In the genomic region with DNA sequence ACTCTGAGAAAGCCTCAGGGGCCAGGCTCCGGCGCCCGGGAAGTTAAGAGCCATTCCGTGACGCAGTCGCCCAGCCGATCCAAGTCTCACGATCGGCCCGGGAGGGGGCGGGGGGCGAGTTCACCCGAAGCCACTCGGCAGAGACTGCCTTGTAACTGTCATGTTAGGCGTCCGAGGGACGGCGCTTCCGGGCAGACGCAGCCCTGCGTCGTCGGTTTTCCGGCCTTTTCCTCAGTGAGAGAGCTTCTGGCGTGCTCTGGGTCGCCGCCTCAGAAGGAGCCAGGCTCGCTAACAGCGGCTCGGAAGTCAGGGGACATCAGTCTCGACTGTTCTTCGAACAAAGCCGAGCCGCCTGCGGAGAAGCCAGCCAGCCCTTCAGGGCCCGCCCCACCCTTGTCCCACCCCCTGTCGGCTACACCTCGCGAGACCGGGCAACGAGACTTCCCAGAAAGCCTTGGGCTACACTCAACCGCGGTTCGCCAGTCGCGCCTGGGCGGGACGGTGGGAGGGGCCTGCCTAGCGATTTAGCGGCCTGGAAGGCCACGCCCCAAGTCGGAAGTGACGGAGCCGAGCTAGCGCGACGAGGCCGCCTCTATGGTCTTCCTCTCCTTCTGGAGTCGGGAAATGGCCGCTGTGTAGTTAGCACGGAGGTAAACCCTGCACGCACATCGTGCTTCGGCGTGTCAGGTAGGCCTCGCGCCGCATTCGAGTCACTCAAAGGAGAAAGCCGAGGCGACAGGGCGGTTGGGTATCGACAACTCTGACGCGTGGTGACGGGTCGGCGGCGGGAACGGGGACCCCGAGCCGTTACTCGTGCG, we compare ENCODE assay signal across 8 mouse cellular contexts. TPM values are rescaled to one million over a fixed set of nuclear protein-coding genes. Genes with fewer than 3 reads are reported as not detected.
DNase-seq lines count a peak whose midpoint lies in the region; ATAC-seq and TF ChIP-seq lines count a peak whose summit lies in the region.

Bclaf1 (plus strand) TSS at position 552 of the 818 bp plus-strand sequence.

- ATAC-seq in embryonic facial prominence, embryonic 14.5 days (ENCODE audit: low read depth), result peak; percentile 98
- ATAC-seq in limb, embryonic 13.5 days (ENCODE audit: low FRiP score, low read depth), result peak; percentile 99
- ATAC-seq in midbrain, embryonic 16.5 days, result peak; percentile 98

- no peaks in the 10 kb centered on the region for H3K27me3 ChIP-seq in embryonic facial prominence, embryonic 14.5 days (replicated peaks; ENCODE audit: control insufficient read depth, insufficient read depth, low read length)
- H3K27me3 ChIP-seq in heart, adult 2 months (ENCODE audit: control insufficient read depth, insufficient read depth, low read length), result no peaks in the 10 kb centered on the region
- no peaks in the 10 kb centered on the region for H3K27me3 ChIP-seq in limb, embryonic 13.5 days
- H3K27me3 ChIP-seq in midbrain, embryonic 16.5 days (ENCODE audit: control insufficient read depth, insufficient read depth, low read depth, low read length), result no peaks in the 10 kb centered on the region

- no peaks in the 10 kb centered on the region for H3K9me3 ChIP-seq in embryonic facial prominence, embryonic 14.5 days (ENCODE audit: control insufficient read depth, low read length)
- no peaks in the 10 kb centered on the region for H3K9me3 ChIP-seq in limb, embryonic 13.5 days
- H3K9me3 ChIP-seq in midbrain, embryonic 16.5 days (replicated peaks; ENCODE audit: control insufficient read depth, low read length, poor library complexity, severe bottlenecking), result no peaks in the 10 kb centered on the region

- H3K9ac ChIP-seq in embryonic facial prominence, embryonic 14.5 days (ENCODE audit: low read depth, low read length), result peak within 1 kb of the TSS; percentile 99
- H3K9ac ChIP-seq in heart, adult 2 months (ENCODE audit: low read depth, low read length), result peak within 1 kb of the TSS; percentile 86
- peak within 1 kb of the TSS; percentile 96 for H3K9ac ChIP-seq in limb, embryonic 13.5 days
- H3K9ac ChIP-seq in midbrain, embryonic 16.5 days (ENCODE audit: low read depth, low read length), result peak within 1 kb of the TSS; percentile 83

- DNase-seq in 3T3-L1 (ENCODE audit: low read depth, low spot score), result peak; percentile 97
- peak; percentile 97 to 100 for DNase-seq in adrenal gland, postnatal 4 days (ENCODE audit: low spot score in 2 of 2)
- peak; percentile 100 for DNase-seq in embryonic facial prominence, embryonic 14.5 days (ENCODE audit: low spot score)
- peak; percentile 100 for DNase-seq in heart, adult 2 months
- DNase-seq in kidney, adult 8-10 months, result peak; percentile 99 to 100
- peak; percentile 99 to 100 for DNase-seq in spleen, postnatal 10 days (ENCODE audit: low spot score in 2 of 2)

- TF ChIP-seq POLR2A in heart, adult 2 months (IDR thresholded peaks at IDR 0.05; ENCODE audit: insufficient read depth, low read depth, low read length), result peak; percentile 97

- H3K4me2 ChIP-seq in embryonic facial prominence, embryonic 14.5 days (ENCODE audit: low read depth, low read length), result peak within 1 kb of the TSS; percentile 89
- peak within 1 kb of the TSS; percentile 71 for H3K4me2 ChIP-seq in limb, embryonic 13.5 days (replicated peaks)
- peak within 1 kb of the TSS; percentile 80 for H3K4me2 ChIP-seq in midbrain, embryonic 16.5 days (ENCODE audit: low read length)

- WGBS in embryonic facial prominence, embryonic 14.5 days, result under 1% methylated on average over 54 of the region's 84 CpGs
- under 1% methylated on average over 84 of the region's 84 CpGs for WGBS in heart, adult 2 months
- under 1% methylated on average over 84 of the region's 84 CpGs for WGBS in limb, embryonic 13.5 days
- under 1% methylated on average over 84 of the region's 84 CpGs for WGBS in midbrain, embryonic 16.5 days

- no peak for TF ChIP-seq CTCF in heart, adult 2 months (IDR thresholded peaks at IDR 0.05)

- no peaks in the 10 kb centered on the region for H3K36me3 ChIP-seq in embryonic facial prominence, embryonic 14.5 days (ENCODE audit: control insufficient read depth, insufficient read depth, low read length)
- H3K36me3 ChIP-seq in heart, adult 2 months (ENCODE audit: control insufficient read depth, insufficient read depth, low read length), result peaks cover 15% of the 10 kb centered on the region
- peaks cover 4% of the 10 kb centered on the region; the same call in 1 of the 2 replicates for H3K36me3 ChIP-seq in limb, embryonic 13.5 days
- no peaks in the 10 kb centered on the region for H3K36me3 ChIP-seq in midbrain, embryonic 16.5 days (ENCODE audit: control insufficient read depth, insufficient read depth, low read length)

- no peaks in the 10 kb centered on the region; the same call in 1 of the 2 replicates for H3K79me2 ChIP-seq in heart, adult 2 months (replicated peaks; ENCODE audit: control insufficient read depth, insufficient read depth, low read length)

- H3K27ac ChIP-seq in embryonic facial prominence, embryonic 14.5 days (replicated peaks; ENCODE audit: low read depth, low read length), result peak within 1 kb of the TSS; percentile 100
- H3K27ac ChIP-seq in heart, adult 2 months, result peak within 1 kb of the TSS; percentile 100
- H3K27ac ChIP-seq in limb, embryonic 13.5 days, result peak within 1 kb of the TSS; percentile 99
- peak within 1 kb of the TSS; percentile 97 for H3K27ac ChIP-seq in midbrain, embryonic 16.5 days (ENCODE audit: low read length)

- H3K4me3 ChIP-seq in embryonic facial prominence, embryonic 14.5 days (ENCODE audit: low read depth, low read length), result peak within 1 kb of the TSS; percentile 85
- H3K4me3 ChIP-seq in heart, adult 2 months, result peak within 1 kb of the TSS; percentile 75
- H3K4me3 ChIP-seq in limb, embryonic 13.5 days, result peak within 1 kb of the TSS; percentile 85
- H3K4me3 ChIP-seq in midbrain, embryonic 16.5 days (ENCODE audit: low read depth, low read length), result peak within 1 kb of the TSS; percentile 68

- TF ChIP-seq EP300 in heart, adult 2 months (IDR thresholded peaks at IDR 0.05; ENCODE audit: insufficient read depth, low read depth, low read length), result peak; percentile 74

- intact Hi-C loops in heart, adult 2 months (cut with DNase I), result loop anchor here (2.0 to 5.0 kb wide), 2 partner anchors 21 to 35 kb away; partner anchors contain the start of gene Mtfr2

- peaks cover 17% of the 10 kb centered on the region for H3K4me1 ChIP-seq in embryonic facial prominence, embryonic 14.5 days (ENCODE audit: control insufficient read depth, insufficient read depth, low read length)
- H3K4me1 ChIP-seq in heart, adult 2 months (ENCODE audit: control insufficient read depth, insufficient read depth, low read length), result peaks cover 5% of the 10 kb centered on the region
- H3K4me1 ChIP-seq in limb, embryonic 13.5 days, result peaks cover 17% of the 10 kb centered on the region
- peaks cover 20% of the 10 kb centered on the region for H3K4me1 ChIP-seq in midbrain, embryonic 16.5 days (ENCODE audit: control insufficient read depth, insufficient read depth, low read length)

RNA-seq across cellular contexts. Expression of gene Bclaf1, which starts in this region (rescaled TPM):
- 100 to 1,000 TPM; 182 to 204 TPM for total RNA-seq in adrenal gland, postnatal 4 days (2021)
- polyA plus RNA-seq in embryonic facial prominence, embryonic 14.5 days (2014; fragmentation: Nextera tagmentation; extraction: Ambion mirVana), result 113 and 127 TPM in 2 replicates
- total RNA-seq in heart, adult 2 months (2021), result 10 to 100 TPM; 44.1 to 53.3 TPM
- 12.3 and 26.9 TPM in 2 replicates for polyA plus RNA-seq in heart, adult 2 months (2012; rRNA removed)
- polyA plus RNA-seq in limb, embryonic 13.5 days (2015; fragmentation: Nextera tagmentation; extraction: Ambion mirVana), result 148 TPM in 2 replicates
- 106 and 121 TPM in 2 replicates for polyA plus RNA-seq in midbrain, embryonic 16.5 days (2015; fragmentation: Nextera tagmentation; extraction: Ambion mirVana)

Comparison
In these comparisons a context has a peak if more than half of its experiments do, and no peak if none do; other contexts are left out.
1. Peak in every context shown above with its lines: DNase-seq, ATAC-seq, H3K4me3 ChIP-seq and H3K27ac ChIP-seq.